Mouse (Mus musculus) brain, embryonic 14.5 days (tissue): ENCODE data around the gene Cog2.

Experiments used
- CTCF ChIP-seq: fragments of 200-500 bp; IDR thresholded peaks from 2 replicates; pipeline ENCODE4 v1.5.1; 2012; ENCODE audit warnings: inconsistent platforms, mild to moderate bottlenecking, moderate library complexity, borderline replicate concordance; ENCODE audit not compliant: insufficient read depth, insufficient read length; ENCODE audit errors: extremely low read depth
- POLR2A ChIP-seq: fragments of 200-500 bp; IDR thresholded peaks from 2 replicates; pipeline ENCODE4 v1.6.1; 2012; ENCODE audit warnings: mild to moderate bottlenecking, inconsistent platforms, borderline replicate concordance; ENCODE audit not compliant: poor library complexity, insufficient read depth, insufficient read length, severe bottlenecking; ENCODE audit errors: extremely low read depth

DNA sequence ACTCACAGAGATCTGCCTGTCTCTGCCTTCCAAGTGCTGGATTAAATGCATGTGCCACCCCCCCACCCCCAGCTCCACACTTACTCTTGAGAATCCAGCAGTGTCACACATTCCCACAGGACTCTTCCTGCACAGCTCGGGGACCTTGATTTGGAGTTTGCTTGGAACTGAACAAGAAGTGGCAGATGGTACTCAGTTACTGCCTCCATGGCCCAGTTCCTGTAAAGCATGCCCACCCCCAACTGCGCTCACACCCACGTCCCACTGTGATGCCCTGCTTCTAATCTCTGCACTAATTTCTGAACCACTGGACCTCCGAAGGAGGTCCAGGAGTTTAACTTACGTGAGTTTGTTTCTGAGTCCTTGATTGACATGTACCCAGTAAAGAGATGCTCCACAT lies 23.7 kb upstream of the Cog2 start:
- TF ChIP-seq CTCF (no peak), POLR2A (no peak)
